Mouse (Mus musculus) liver, embryonic 11.5 days (tissue): ENCODE data around the gene Plk3. TPM values are rescaled to one million over a fixed set of nuclear protein-coding genes. Genes with fewer than 3 reads are reported as not detected.

Experiments used
- ATAC-seq: fragments of 200-750 bp; cut with Nextera tagmentation; replicated peaks from 2 replicates; pipeline ENCODE4 v1.8.0; 2017; ENCODE audit warnings: moderate number of reproducible peaks, mild to moderate bottlenecking, moderate TSS enrichment, moderate library complexity; ENCODE audit not compliant: low FRiP score
- DNase-seq: peaks from one replicate; pipeline ENCODE4 v3.0.0-alpha.2; 2017; ENCODE audit warnings: low spot score
- H3K27ac ChIP-seq: fragments of 300-500 bp; sonication (generic); 2 replicates; pipeline ENCODE4 v1.5.1; 2014; ENCODE audit warnings: mild to moderate bottlenecking, low read depth, low read length, control low read depth
- H3K27me3 ChIP-seq: fragments of 300-500 bp; sonication (generic); replicated peaks from 2 replicates; pipeline ENCODE4 v1.6.1; 2014; ENCODE audit warnings: low read length, mixed read lengths; ENCODE audit not compliant: control insufficient read depth, insufficient read depth
- H3K36me3 ChIP-seq: fragments of 300-500 bp; sonication (generic); 2 replicates; pipeline ENCODE4 v1.6.1; 2014; ENCODE audit warnings: mild to moderate bottlenecking, low read length, moderate library complexity, mixed read lengths; ENCODE audit not compliant: control insufficient read depth, insufficient read depth
- H3K4me1 ChIP-seq: fragments of 300-500 bp; sonication (generic); replicated peaks from 2 replicates; pipeline ENCODE4 v1.6.1; 2014; ENCODE audit warnings: low read length, mixed read lengths; ENCODE audit not compliant: control insufficient read depth, insufficient read depth
- H3K4me2 ChIP-seq: fragments of 300-500 bp; sonication (generic); 2 replicates; pipeline ENCODE4 v1.6.1; 2014; ENCODE audit warnings: mild to moderate bottlenecking, control low read depth, moderate library complexity
- H3K4me3 ChIP-seq: fragments of 300-500 bp; sonication (generic); 2 replicates; pipeline ENCODE4 v1.5.1; 2014; ENCODE audit warnings: low read depth, low read length, control low read depth
- H3K9ac ChIP-seq: fragments of 300-500 bp; sonication (generic); 2 replicates; pipeline ENCODE4 v1.6.1; 2014; ENCODE audit warnings: low read depth, low read length, control low read depth
- H3K9me3 ChIP-seq: fragments of 300-500 bp; sonication (generic); 2 replicates; pipeline ENCODE4 v1.6.1; 2016; ENCODE audit warnings: low read length, inconsistent platforms, mixed read lengths; ENCODE audit not compliant: control insufficient read depth
- WGBS: fragments of 180-500 bp; shearing (Covaris S2); extraction: QIAGEN DNeasy Blood & Tissue Kit; methylation state at CpG from one replicate; pipeline ENCODE4 v1.1.7; 2014; 5-methylcytosine and 5-hydroxymethylcytosine counted together
- polyA plus RNA-seq: library from polyadenylated mRNA; unstranded; fragments of >200 nt; fragmentation: Nextera tagmentation; extraction: Ambion mirVana; gene quantifications from 2 replicates; pipeline ENCODE4 v1.2.1, GENCODE M21; 2014

Gene Plk3
- polyA plus RNA-seq, 1 experiment from 2014 or later = 2.4 TPM

- peak within 1 kb of the TSS; percentile 50 for H3K9ac ChIP-seq
- H3K27ac ChIP-seq = peak within 1 kb of the TSS; percentile 47
- H3K9me3 ChIP-seq = no peaks in the 10 kb centered on the region
- WGBS = 37% methylated on average over 8 of the region's 8 CpGs
- DNase-seq = no peak
- H3K4me1 ChIP-seq = peaks cover 31% of the 10 kb centered on the region
- H3K4me3 ChIP-seq = no peak within 1 kb of the TSS
- peak; percentile 9; the same call in 1 of the 2 replicates for ATAC-seq
- H3K27me3 ChIP-seq = no peaks in the 10 kb centered on the region
- peak within 1 kb of the TSS; percentile 38 for H3K4me2 ChIP-seq
- H3K36me3 ChIP-seq = peaks cover 7% of the 10 kb centered on the region; the same call in 1 of the 2 replicates
Observed at GRCm38 (mm10) chr4:117125348-117125909, 8.3 kb downstream of the Plk3 start, which contains the start of gene Btbd19. Gene Btbd19 (minus strand): TSS chr4:117125725.

GRCm38 (mm10) chr4:117124518-117125347, 9.0 kb downstream of the Plk3 start:
- peaks cover 32% of the 10 kb centered on the region for H3K4me1 ChIP-seq
- peak overlapping the region; percentile 50 for H3K9ac ChIP-seq
- WGBS = 28% methylated on average over 14 of the region's 14 CpGs
- peak overlapping the region; percentile 38 for H3K4me2 ChIP-seq
- H3K36me3 ChIP-seq = peaks cover 3% of the 10 kb centered on the region; the same call in 1 of the 2 replicates
- no peaks in the 10 kb centered on the region for H3K27me3 ChIP-seq
- no peak overlapping the region for H3K4me3 ChIP-seq
- peak; percentile 54 for DNase-seq
- no peak for ATAC-seq
- H3K27ac ChIP-seq = peak overlapping the region; percentile 47
- no peaks in the 10 kb centered on the region for H3K9me3 ChIP-seq

GRCm38 (mm10) chr4:117124218-117124517, 9.6 kb downstream of the Plk3 start:
- 65% methylated on average over 3 of the region's 3 CpGs for WGBS
- no peak for ATAC-seq
- DNase-seq = no peak
- Histone ChIP-seq H3K27me3 (no peaks in the 10 kb centered on the region), H3K4me2 (peak overlapping the region; percentile 38; the same call in 1 of the 2 replicates), H3K4me3 (no peak overlapping the region), H3K4me1 (peaks cover 35% of the 10 kb centered on the region), H3K9ac (peak overlapping the region; percentile 50), H3K9me3 (no peaks in the 10 kb centered on the region), H3K27ac (no peak overlapping the region; the same call in 1 of the 2 replicates), H3K36me3 (0 out of 2 replicates have a peak, but pooled peaks cover 2% of the 10 kb centered on the region)

DNA sequence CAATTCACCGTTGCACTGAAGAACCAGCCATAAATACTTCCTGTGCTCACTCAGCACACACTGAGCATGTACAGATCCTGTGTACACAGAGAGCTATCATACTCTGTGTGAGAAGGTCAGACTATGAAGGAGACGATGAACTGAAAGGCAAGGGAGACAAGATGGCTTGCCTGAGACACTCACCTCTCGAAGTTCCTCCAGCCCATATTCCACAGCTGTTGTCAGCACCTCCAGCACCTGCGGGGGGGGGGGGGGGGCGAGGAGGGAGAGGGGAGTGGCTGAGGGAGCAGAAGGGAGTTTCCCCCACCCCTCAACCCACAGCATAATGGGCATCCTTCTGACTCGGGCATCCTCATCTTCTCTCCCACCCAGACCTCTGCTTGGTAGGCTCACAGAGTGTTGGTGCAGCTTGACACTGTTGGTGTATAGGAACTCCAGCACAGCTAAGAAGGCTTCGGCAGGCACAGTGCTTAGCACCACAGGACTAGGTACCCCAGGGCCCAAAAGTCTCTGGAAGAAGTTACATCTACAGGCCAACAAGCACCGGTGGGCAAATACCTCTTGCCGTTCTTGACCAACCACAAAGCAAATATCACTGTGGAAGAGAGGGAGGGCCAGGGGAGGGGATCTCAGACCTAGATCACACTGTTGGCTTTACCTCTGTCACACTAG, 10.1 kb downstream of the Plk3 start:
- Histone ChIP-seq H3K9ac (no peak overlapping the region), H3K4me1 (peaks cover 35% of the 10 kb centered on the region), H3K9me3 (no peaks in the 10 kb centered on the region), H3K36me3 (0 out of 2 replicates have a peak, but pooled peaks cover 2% of the 10 kb centered on the region), H3K4me3 (no peak overlapping the region), H3K27me3 (no peaks in the 10 kb centered on the region), H3K27ac (no peak overlapping the region), H3K4me2 (no peak overlapping the region)
- DNase-seq = no peak
- WGBS = 77% methylated on average over 7 of the region's 9 CpGs
- no peak for ATAC-seq

DNA sequence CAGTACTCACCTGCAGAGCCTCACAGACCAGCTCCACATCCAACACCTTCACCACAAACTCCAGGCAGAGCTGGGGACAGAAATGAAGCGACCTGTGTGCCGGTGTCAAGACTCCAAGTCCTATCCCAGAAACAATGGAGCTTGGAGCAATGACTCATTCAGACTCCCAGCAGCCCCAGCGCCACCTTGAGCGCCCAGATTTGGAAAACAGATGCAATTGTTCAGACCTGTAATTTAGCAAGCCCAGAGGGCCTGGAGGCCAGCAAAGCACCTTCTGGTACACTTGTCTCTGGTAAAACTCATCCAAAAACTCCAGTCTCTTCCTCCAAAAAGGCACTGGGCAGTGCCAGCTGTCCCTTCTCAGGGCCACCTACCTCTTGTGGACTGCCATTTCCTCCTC, 11.6 kb downstream of the Plk3 start:
- ATAC-seq (no peak), DNase-seq (no peak)
- Histone ChIP-seq H3K36me3 (no peaks in the 10 kb centered on the region), H3K9ac (no peak overlapping the region), H3K4me1 (peaks cover 35% of the 10 kb centered on the region), H3K4me3 (no peak overlapping the region), H3K9me3 (no peaks in the 10 kb centered on the region), H3K27me3 (no peaks in the 10 kb centered on the region), H3K4me2 (no peak overlapping the region), H3K27ac (no peak overlapping the region)
- WGBS = 91% methylated on average over 4 of the region's 4 CpGs

- peak overlapping the region; percentile 86 for H3K27ac ChIP-seq
Observed at GRCm38 (mm10) chr4:117120445-117121414, 13.0 kb downstream of the Plk3 start.

DNA sequence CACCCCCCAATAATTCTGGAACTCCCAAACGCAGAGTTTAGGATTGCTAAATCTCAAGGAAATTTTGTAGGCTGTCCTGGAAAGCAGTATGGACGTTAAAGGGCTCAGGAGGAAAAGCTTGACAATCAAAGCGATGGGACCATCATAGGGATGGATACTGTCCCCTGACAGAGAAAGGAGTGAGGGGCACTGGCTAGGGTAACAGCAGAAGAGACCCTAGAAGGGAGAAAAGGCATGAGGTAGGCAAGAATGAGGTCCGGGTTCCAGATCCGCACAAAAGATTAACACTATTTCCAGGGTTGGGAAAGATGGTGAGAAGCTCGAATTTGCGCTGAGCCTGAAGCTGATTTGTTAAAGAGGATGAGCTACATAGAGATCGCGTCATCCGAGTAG, 13.7 kb downstream of the Plk3 start:
- WGBS = 6% methylated on average over 10 of the region's 10 CpGs
- Histone ChIP-seq H3K27me3 (no peaks in the 10 kb centered on the region), H3K4me2 (peak overlapping the region; percentile 99), H3K36me3 (no peaks in the 10 kb centered on the region), H3K9me3 (no peaks in the 10 kb centered on the region), H3K9ac (peak overlapping the region; percentile 73), H3K27ac (peak overlapping the region; percentile 86), H3K4me1 (peaks cover 21% of the 10 kb centered on the region), H3K4me3 (peak overlapping the region; percentile 70)
- ATAC-seq (no peak; the same call in 1 of the 2 replicates), DNase-seq (no peak)

More at GRCm38 (mm10) chr4:117120445-117121414, 13.0 kb downstream of the Plk3 start:
- Histone ChIP-seq H3K27me3 (no peaks in the 10 kb centered on the region), H3K4me1 (peaks cover 28% of the 10 kb centered on the region), H3K9me3 (no peaks in the 10 kb centered on the region), H3K36me3 (no peaks in the 10 kb centered on the region), H3K9ac (peak overlapping the region; percentile 87), H3K4me2 (peak overlapping the region; percentile 99), H3K4me3 (peak overlapping the region; percentile 70)
- under 1% methylated on average over 69 of the region's 69 CpGs for whole genome bisulfite sequencing
- DNase-seq = peak; percentile 87
- ATAC-seq = peak; percentile 92

GRCm38 (mm10) chr4:117119636-117120035, 14.1 kb downstream of the Plk3 start:
- H3K4me1 ChIP-seq = peaks cover 17% of the 10 kb centered on the region
- WGBS = 79% methylated on average over 5 of the region's 5 CpGs
- peak overlapping the region; percentile 73 for H3K9ac ChIP-seq
- peak overlapping the region; percentile 70 for H3K4me3 ChIP-seq
- peak overlapping the region; percentile 86 for H3K27ac ChIP-seq
- ATAC-seq (no peak), DNase-seq (no peak)
- H3K36me3 ChIP-seq = no peaks in the 10 kb centered on the region
- H3K4me2 ChIP-seq = peak overlapping the region; percentile 99
- H3K9me3 ChIP-seq = no peaks in the 10 kb centered on the region
- H3K27me3 ChIP-seq = no peaks in the 10 kb centered on the region
